Mouse (Mus musculus): ENCODE results near the gene Plaur.

Gene Plaur

GRCm38 (mm10) chr7:24462388-24463319 is at the start of gene Plaur:
TSS of gene Plaur (plus strand) at chr7:24462484.
- no peak for DNase-seq

- no peak for DNase-seq
Measured at GRCm38 (mm10) chr7:24413630-24414029, 48.7 kb upstream of the Plaur start.

- DNase-seq = no peak
Measured at GRCm38 (mm10) chr7:24415261-24415660, 47.0 kb upstream of the Plaur start.

GRCm38 (mm10) chr7:24419579-24419978 is 42.7 kb upstream of the Plaur start:
- no peak for DNase-seq

GRCm38 (mm10) chr7:24421648-24422047 is 40.6 kb upstream of the Plaur start:
- no peak for DNase-seq

GRCm38 (mm10) chr7:24422251-24422650 is 40.0 kb upstream of the Plaur start:
- peak; percentile 45 for DNase-seq

GRCm38 (mm10) chr7:24423107-24423763 is 39.0 kb upstream of the Plaur start:
- no peak for DNase-seq

- peak; percentile 78 for DNase-seq
Measured at GRCm38 (mm10) chr7:24423956-24424732, 38.1 kb upstream of the Plaur start.

GRCm38 (mm10) chr7:24425919-24426318 is 36.4 kb upstream of the Plaur start:
- DNase-seq = no peak

- DNase-seq = no peak
Measured at GRCm38 (mm10) chr7:24427168-24427567, 35.1 kb upstream of the Plaur start.

- no peak for DNase-seq
Measured at GRCm38 (mm10) chr7:24428725-24429124, 33.6 kb upstream of the Plaur start.

- peak; percentile 97 for DNase-seq
Measured at GRCm38 (mm10) chr7:24429413-24430112, 32.7 kb upstream of the Plaur start.

- DNase-seq = no peak
Measured at GRCm38 (mm10) chr7:24430551-24431345, 31.5 kb upstream of the Plaur start.

- no peak for DNase-seq
Measured at GRCm38 (mm10) chr7:24431713-24432112, 30.6 kb upstream of the Plaur start.

- DNase-seq = no peak
Measured at GRCm38 (mm10) chr7:24435305-24435704, 27.0 kb upstream of the Plaur start.

- no peak for DNase-seq
Measured at GRCm38 (mm10) chr7:24437981-24438380, 24.3 kb upstream of the Plaur start.

GRCm38 (mm10) chr7:24439191-24439590 is 23.1 kb upstream of the Plaur start:
- no peak for DNase-seq

GRCm38 (mm10) chr7:24439891-24440290 is 22.4 kb upstream of the Plaur start:
- no peak for DNase-seq

- DNase-seq = no peak
Measured at GRCm38 (mm10) chr7:24441785-24442184, 20.5 kb upstream of the Plaur start.

GRCm38 (mm10) chr7:24442313-24442712 is 20.0 kb upstream of the Plaur start:
- no peak for DNase-seq

GRCm38 (mm10) chr7:24445266-24445926 is 16.9 kb upstream of the Plaur start:
- DNase-seq = no peak
